ENCODE assay signal across 7 mouse cellular contexts in the genomic region with DNA sequence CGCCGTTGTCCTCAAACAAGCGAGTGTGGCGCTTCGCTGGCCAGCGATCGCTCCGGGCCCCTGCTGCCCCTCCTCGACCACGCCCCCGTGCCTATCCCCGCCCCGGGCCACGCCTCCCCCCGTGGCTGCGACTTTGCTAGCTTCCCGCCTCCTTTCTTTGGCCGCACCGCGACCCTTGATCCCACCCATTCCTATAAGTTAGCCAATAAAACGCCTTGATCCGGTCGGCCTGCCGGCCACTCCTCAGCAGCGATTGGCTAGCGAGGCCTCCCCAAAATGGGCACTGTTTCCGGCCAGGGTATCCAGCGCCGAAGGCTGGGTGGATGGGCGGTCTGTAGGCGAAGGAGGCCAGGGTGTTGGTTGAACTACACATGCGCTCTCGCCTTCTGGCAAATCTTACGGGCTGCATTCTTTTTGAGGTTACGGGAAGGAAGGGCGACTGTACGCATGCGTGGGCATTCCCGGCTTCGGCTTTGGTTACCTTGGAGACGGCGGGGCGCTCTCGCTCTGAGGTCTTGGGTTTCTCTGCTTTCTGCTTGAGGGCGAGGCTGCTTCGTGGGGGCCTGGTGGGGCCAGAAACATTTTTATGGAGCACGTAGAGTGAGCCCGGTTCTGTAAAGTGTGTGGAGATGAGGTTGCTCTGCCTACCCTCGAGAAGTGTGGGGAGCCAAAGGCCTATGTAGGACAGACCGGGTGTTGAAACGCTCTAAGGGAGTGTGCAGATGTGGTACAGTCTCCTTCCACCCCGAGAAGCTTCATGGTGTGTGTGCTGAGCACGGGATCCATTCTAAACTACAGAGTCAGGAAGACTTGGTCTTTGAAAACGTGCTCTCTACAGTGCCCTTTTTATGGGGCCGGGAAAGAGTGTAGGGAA. TPM values are rescaled to one million over a fixed set of nuclear protein-coding genes. Genes with fewer than 3 reads are reported as not detected.
DNase-seq lines count a peak whose midpoint lies in the region; ATAC-seq and TF ChIP-seq lines count a peak whose summit lies in the region.

A gene (minus strand): TSS at position 127 of the 874 bp plus-strand sequence.

- H3K4me2 ChIP-seq in intestine, postnatal 0 days (replicated peaks; ENCODE audit: low read depth): peak within 1 kb of the TSS; percentile 91
- peak within 1 kb of the TSS; percentile 76 for H3K4me2 ChIP-seq in midbrain, embryonic 12.5 days (replicated peaks)

- no peaks in the 10 kb centered on the region for H3K9me3 ChIP-seq in embryonic facial prominence, embryonic 10.5 days
- no peaks in the 10 kb centered on the region for H3K9me3 ChIP-seq in intestine, postnatal 0 days (ENCODE audit: control insufficient read depth)
- H3K9me3 ChIP-seq in midbrain, embryonic 12.5 days: no peaks in the 10 kb centered on the region

- H3K27me3 ChIP-seq in embryonic facial prominence, embryonic 10.5 days (replicated peaks; ENCODE audit: low read depth, poor library complexity, severe bottlenecking): no peaks in the 10 kb centered on the region
- no peaks in the 10 kb centered on the region for H3K27me3 ChIP-seq in intestine, postnatal 0 days (replicated peaks; ENCODE audit: control insufficient read depth, insufficient read depth, low read length)
- no peaks in the 10 kb centered on the region for H3K27me3 ChIP-seq in midbrain, embryonic 12.5 days
- H3K27me3 ChIP-seq in small intestine, adult 2 months (ENCODE audit: control insufficient read depth, insufficient read depth, low read length): no peaks in the 10 kb centered on the region

- peak; percentile 97 for TF ChIP-seq POLR2A in small intestine, adult 2 months (IDR thresholded peaks at IDR 0.05; ENCODE audit: low read depth, low read length)

- 1% methylated on average over 55 of the region's 55 CpGs for WGBS in embryonic facial prominence, embryonic 10.5 days
- whole genome bisulfite sequencing in intestine, postnatal 0 days: under 1% methylated on average over 55 of the region's 55 CpGs
- WGBS in midbrain, embryonic 12.5 days: 1% methylated on average over 55 of the region's 55 CpGs
- 2% methylated on average over 55 of the region's 55 CpGs for WGBS in small intestine, adult 2 months

- TF ChIP-seq CTCF in intestine, postnatal 0 days (IDR thresholded peaks at IDR 0.05; ENCODE audit: low read depth): no peak
- no peak for TF ChIP-seq CTCF in small intestine, adult 2 months (IDR thresholded peaks at IDR 0.05; ENCODE audit: extremely low read depth, insufficient read length, insufficient replicate concordance, low read depth, low read length)

- intact Hi-C loops in left cerebral cortex, postnatal 4 days (cut with DNase I): loop anchor here (10.0 kb wide), 1 partner anchor 57 kb away; no protein-coding TSS in a partner anchor

- H3K36me3 ChIP-seq in embryonic facial prominence, embryonic 10.5 days (replicated peaks): no peaks in the 10 kb centered on the region
- no peaks in the 10 kb centered on the region for H3K36me3 ChIP-seq in intestine, postnatal 0 days (ENCODE audit: control insufficient read depth, insufficient read depth)
- H3K36me3 ChIP-seq in midbrain, embryonic 12.5 days: no peaks in the 10 kb centered on the region
- H3K36me3 ChIP-seq in small intestine, adult 2 months (ENCODE audit: control insufficient read depth, insufficient read depth, low read length): no peaks in the 10 kb centered on the region

- peak; percentile 99 for ATAC-seq in intestine, postnatal 0 days
- ATAC-seq in midbrain, embryonic 12.5 days (ENCODE audit: low FRiP score, low read depth): peak; percentile 97

- peak; percentile 100 for DNase-seq in adrenal gland, postnatal 10 days
- DNase-seq in embryonic facial prominence, embryonic 10.5 days (ENCODE audit: low spot score): peak; percentile 99
- DNase-seq in gonadal fat pad, adult 2 months (ENCODE audit: low read depth): peak; percentile 89
- DNase-seq in left cerebral cortex, postnatal 4 days: peak; percentile 100

- peaks cover 65% of the 10 kb centered on the region for H3K4me1 ChIP-seq in embryonic facial prominence, embryonic 10.5 days
- peaks cover 8% of the 10 kb centered on the region; the same call in 1 of the 2 replicates for H3K4me1 ChIP-seq in intestine, postnatal 0 days (replicated peaks; ENCODE audit: control insufficient read depth, insufficient read depth, low read length)
- H3K4me1 ChIP-seq in midbrain, embryonic 12.5 days: peaks cover 56% of the 10 kb centered on the region
- peaks cover 7% of the 10 kb centered on the region; the same call in 1 of the 2 replicates for H3K4me1 ChIP-seq in small intestine, adult 2 months (ENCODE audit: control insufficient read depth, insufficient read depth, insufficient read length, low read length)

- peak within 1 kb of the TSS; percentile 75 for H3K9ac ChIP-seq in intestine, postnatal 0 days (ENCODE audit: low read depth, low read length)
- peak within 1 kb of the TSS; percentile 73 for H3K9ac ChIP-seq in midbrain, embryonic 12.5 days (replicated peaks)

- peak within 1 kb of the TSS; percentile 75 for H3K4me3 ChIP-seq in embryonic facial prominence, embryonic 10.5 days
- peak within 1 kb of the TSS; percentile 70 for H3K4me3 ChIP-seq in intestine, postnatal 0 days (ENCODE audit: low read depth, low read length)
- H3K4me3 ChIP-seq in midbrain, embryonic 12.5 days: peak within 1 kb of the TSS; percentile 62
- peak within 1 kb of the TSS; percentile 97 for H3K4me3 ChIP-seq in small intestine, adult 2 months (ENCODE audit: low read depth, low read length)

- H3K27ac ChIP-seq in embryonic facial prominence, embryonic 10.5 days (replicated peaks): peak within 1 kb of the TSS; percentile 90
- H3K27ac ChIP-seq in intestine, postnatal 0 days (ENCODE audit: low read depth, low read length): peak within 1 kb of the TSS; percentile 73
- H3K27ac ChIP-seq in midbrain, embryonic 12.5 days (replicated peaks): peak within 1 kb of the TSS; percentile 94
- H3K27ac ChIP-seq in small intestine, adult 2 months (ENCODE audit: insufficient read depth, low read depth, low read length): peak within 1 kb of the TSS; percentile 87

RNA-seq across cellular contexts. Expression of the gene that starts here (rescaled TPM):
- 1 to 10 TPM; 5.2 to 6.9 TPM for total RNA-seq in adrenal gland, postnatal 10 days (2021)
- polyA plus RNA-seq in embryonic facial prominence, embryonic 10.5 days (2016; fragmentation: Nextera tagmentation; extraction: Ambion mirVana): 3.1 and 3.2 TPM in 2 replicates
- 9.7 and 12.1 TPM in 2 replicates for polyA plus RNA-seq in gonadal fat pad, adult 2 months (2012; rRNA removed)
- polyA plus RNA-seq in intestine, postnatal 0 days (2015; fragmentation: Nextera tagmentation; extraction: Ambion mirVana): 1.6 TPM in 2 replicates
- total RNA-seq in left cerebral cortex, postnatal 4 days (2021): 1 to 10 TPM; 3.7 to 4.3 TPM
- polyA plus RNA-seq in midbrain, embryonic 12.5 days (2016; fragmentation: Nextera tagmentation; extraction: Ambion mirVana): 6.0 and 7.8 TPM in 2 replicates
- 9.9 and 12.7 TPM in 2 replicates for polyA plus RNA-seq in small intestine, adult 2 months (2012; rRNA removed)

Comparison
In these comparisons a context has a peak if more than half of its experiments do, and no peak if none do; other contexts are left out.
1. Peak in every context shown above with its lines: DNase-seq, ATAC-seq, H3K4me3 ChIP-seq and H3K27ac ChIP-seq.